Mouse (Mus musculus) T-cell, adult 2 months (primary cell): Measurements from ENCODE around the gene Muc1.

Experiments
- DNase-seq: peaks from one replicate; pipeline ENCODE4 v3.0.0; 2022; ENCODE audit warnings: low spot score

The Muc1 gene

GRCm38 (mm10) chr3:89236516-89236915 is 7.7 kb downstream of the Muc1 start:
- DNase-seq, result no peak

- DNase-seq, result no peak
Measured at GRCm38 (mm10) chr3:89237682-89238081, 8.8 kb downstream of the Muc1 start.

GRCm38 (mm10) chr3:89238494-89238893 is 9.6 kb downstream of the Muc1 start:
- no peak for DNase-seq

- no peak for DNase-seq
Measured at GRCm38 (mm10) chr3:89242331-89242895, 13.6 kb downstream of the Muc1 start.

GRCm38 (mm10) chr3:89243609-89244008 is 14.8 kb downstream of the Muc1 start:
- peak; percentile 77 for DNase-seq

- DNase-seq, result peak; percentile 34
Measured at GRCm38 (mm10) chr3:89244158-89244981, 15.5 kb downstream of the Muc1 start.

- DNase-seq, result no peak
Measured at GRCm38 (mm10) chr3:89244982-89245687, 16.3 kb downstream of the Muc1 start.

GRCm38 (mm10) chr3:89245688-89246171 is 16.9 kb downstream of the Muc1 start, which contains the start of gene Krtcap2:
Krtcap2 (plus strand) TSS chr3:89245966.
- peak; percentile 31 for DNase-seq

- DNase-seq, result peak; percentile 86
Measured at GRCm38 (mm10) chr3:89246261-89247100, 17.6 kb downstream of the Muc1 start, which contains the start of gene Trim46. Trim46 (minus strand) TSS chr3:89246309.

GRCm38 (mm10) chr3:89247466-89247865 is 18.6 kb downstream of the Muc1 start:
- DNase-seq, result no peak

GRCm38 (mm10) chr3:89250435-89251040 is 21.7 kb downstream of the Muc1 start:
- peak; percentile 58 for DNase-seq

- peak; percentile 49 for DNase-seq
Measured at GRCm38 (mm10) chr3:89251365-89251895, 22.6 kb downstream of the Muc1 start.

GRCm38 (mm10) chr3:89254994-89255393 is 26.1 kb downstream of the Muc1 start:
- no peak for DNase-seq

GRCm38 (mm10) chr3:89256177-89256576 is 27.3 kb downstream of the Muc1 start:
- DNase-seq, result no peak

GRCm38 (mm10) chr3:89259076-89259475 is 30.2 kb downstream of the Muc1 start, which contains the start of gene Dpm3:
Dpm3 (plus strand) TSS chr3:89259358.
- no peak for DNase-seq

- no peak for DNase-seq
Measured at GRCm38 (mm10) chr3:89260211-89260610, 31.4 kb downstream of the Muc1 start.

GRCm38 (mm10) chr3:89262417-89262816 is 33.6 kb downstream of the Muc1 start:
- no peak for DNase-seq

- DNase-seq, result peak; percentile 82
Measured at GRCm38 (mm10) chr3:89266439-89266893, 37.6 kb downstream of the Muc1 start.

GRCm38 (mm10) chr3:89268916-89269315 is 40.1 kb downstream of the Muc1 start:
- DNase-seq, result no peak

- peak; percentile 70 for DNase-seq
Measured at GRCm38 (mm10) chr3:89270051-89270755, 41.3 kb downstream of the Muc1 start, which contains the start of gene Slc50a1. Slc50a1 (minus strand) TSS chr3:89270570.
